Mouse (Mus musculus) heart, postnatal 0 days (tissue): Measurements from ENCODE around the gene Dcdc2c. TPM values are rescaled to one million over a fixed set of nuclear protein-coding genes. Genes with fewer than 3 reads are reported as not detected.

ENCODE experiments used
- ATAC-seq: fragments of 200-750 bp; cut with Nextera tagmentation; 2 replicates; pipeline ENCODE4 v1.8.0; 2017; ENCODE audit warnings: low read depth, moderate number of reproducible peaks, moderate library complexity; ENCODE audit not compliant: insufficient read depth
- DNase-seq: peaks from one replicate; pipeline ENCODE4 v3.0.0-alpha.2; 2016; ENCODE audit warnings: low spot score
- H3K27ac ChIP-seq: fragments of 300-500 bp; sonication (generic); 2 replicates; pipeline ENCODE4 v1.5.1; 2014; ENCODE audit warnings: low read depth, mild to moderate bottlenecking
- H3K27me3 ChIP-seq: fragments of 300-500 bp; sonication (generic); 2 replicates; pipeline ENCODE4 v1.6.1; 2014; ENCODE audit warnings: low read length, mixed read lengths; ENCODE audit not compliant: control insufficient read depth, insufficient read depth
- H3K36me3 ChIP-seq: fragments of 300-500 bp; sonication (generic); replicated peaks from 2 replicates; pipeline ENCODE4 v1.6.1; 2014; ENCODE audit warnings: low read length, mixed read lengths; ENCODE audit not compliant: control insufficient read depth, insufficient read depth
- H3K4me1 ChIP-seq: fragments of 300-500 bp; sonication (generic); 2 replicates; pipeline ENCODE4 v1.6.1; 2014; ENCODE audit warnings: antibody characterized with exemption; ENCODE audit not compliant: control insufficient read depth, insufficient read depth
- H3K4me2 ChIP-seq: fragments of 300-500 bp; sonication (generic); 2 replicates; pipeline ENCODE4 v1.6.1; 2014; ENCODE audit warnings: low read depth, mild to moderate bottlenecking, low read length, moderate library complexity
- H3K4me3 ChIP-seq: fragments of 300-500 bp; sonication (generic); 2 replicates; pipeline ENCODE4 v1.5.1; 2014; ENCODE audit warnings: low read depth, low read length
- H3K9ac ChIP-seq: fragments of 300-500 bp; sonication (generic); replicated peaks from 2 replicates; pipeline ENCODE4 v1.6.1; 2014; ENCODE audit warnings: low read depth, low read length, mixed read lengths
- H3K9me3 ChIP-seq: fragments of 300-500 bp; sonication (generic); replicated peaks from 2 replicates; pipeline ENCODE4 v1.6.1; 2016; ENCODE audit warnings: low read length; ENCODE audit not compliant: control insufficient read depth
- CTCF ChIP-seq: IDR thresholded peaks from 2 replicates; pipeline ENCODE4 v1.5.1; 2016; ENCODE audit warnings: antibody characterized with exemption, control low read depth, low read depth
- EP300 ChIP-seq: IDR thresholded peaks from 2 replicates; pipeline ENCODE4 v1.6.1; 2016; ENCODE audit warnings: antibody characterized with exemption, low read depth
- WGBS: fragments of 180-500 bp; shearing (Covaris S2); extraction: QIAGEN DNeasy Blood & Tissue Kit; methylation state at CpG from one replicate; pipeline ENCODE4 v1.1.7; 2014; 5-methylcytosine and 5-hydroxymethylcytosine counted together
- polyA plus RNA-seq: library from polyadenylated mRNA; unstranded; fragments of >200 nt; fragmentation: Nextera tagmentation; extraction: Ambion mirVana; gene quantifications from 2 replicates; pipeline ENCODE4 v1.2.1, GENCODE M21; 2015
- total RNA-seq: library from RNA; depleted of rRNA; stranded (reverse); fragments of >200 nt; gene quantifications from 2 replicates; pipeline ENCODE4 v1.2.3, GENCODE M21; 2014; ENCODE audit warnings: low replicate concordance; rRNA removed

The Dcdc2c gene
- total and polyA plus RNA-seq, 2 experiments from 2014 or later, result not detected

GRCm38 (mm10) chr12:28407656-28408405 lies 144.4 kb downstream of the Dcdc2c start:
- ATAC-seq (no peak), DNase-seq (no peak)
- WGBS, result 82% methylated on average over 10 of the region's 10 CpGs
- H3K9ac ChIP-seq, result no peak overlapping the region
- no peaks in the 10 kb centered on the region for H3K27me3 ChIP-seq
- H3K9me3 ChIP-seq, result 0 out of 2 replicates have a peak, but pooled peaks cover 2% of the 10 kb centered on the region
- H3K4me3 ChIP-seq, result no peak overlapping the region
- no peak for TF ChIP-seq CTCF
- no peak for TF ChIP-seq EP300
- H3K27ac ChIP-seq, result no peak overlapping the region
- no peaks in the 10 kb centered on the region for H3K36me3 ChIP-seq
- no peak overlapping the region for H3K4me2 ChIP-seq
- H3K4me1 ChIP-seq, result no peaks in the 10 kb centered on the region

- H3K27ac ChIP-seq, result no peak overlapping the region
- 81% methylated on average over 4 of the region's 4 CpGs for WGBS
- TF ChIP-seq CTCF (no peak), EP300 (no peak)
- H3K4me3 ChIP-seq, result no peak overlapping the region
- no peak for DNase-seq
- H3K36me3 ChIP-seq, result no peaks in the 10 kb centered on the region
- no peak for ATAC-seq
- no peak overlapping the region for H3K9ac ChIP-seq
- no peaks in the 10 kb centered on the region for H3K27me3 ChIP-seq
- no peak overlapping the region for H3K4me2 ChIP-seq
- H3K4me1 ChIP-seq, result no peaks in the 10 kb centered on the region
- H3K9me3 ChIP-seq, result no peaks in the 10 kb centered on the region
Observed at GRCm38 (mm10) chr12:28402256-28402655, 149.9 kb downstream of the Dcdc2c start.

DNA sequence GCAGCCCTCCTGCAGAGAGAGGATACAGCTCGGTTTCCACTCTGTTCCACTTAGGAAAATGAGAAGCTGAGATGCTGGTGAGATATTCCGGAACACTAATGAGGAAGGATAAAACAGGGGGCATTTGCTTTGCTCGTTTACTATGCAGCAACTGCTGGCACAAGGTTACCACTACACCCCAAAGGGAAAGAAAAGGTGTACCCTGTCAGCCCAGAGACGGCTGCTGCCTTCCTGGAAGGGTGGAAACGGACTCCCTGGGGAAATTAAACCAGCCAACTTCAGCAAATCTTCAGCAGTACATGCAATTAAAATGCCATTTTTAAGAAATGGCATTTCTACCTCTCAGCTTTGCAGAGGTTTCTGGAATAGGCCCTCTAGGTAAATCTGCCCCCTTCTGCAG lies 150.8 kb downstream of the Dcdc2c start:
- Histone ChIP-seq H3K9me3 (no peaks in the 10 kb centered on the region), H3K4me3 (no peak overlapping the region), H3K36me3 (no peaks in the 10 kb centered on the region), H3K27ac (no peak overlapping the region), H3K4me1 (no peaks in the 10 kb centered on the region), H3K27me3 (no peaks in the 10 kb centered on the region), H3K9ac (no peak overlapping the region), H3K4me2 (no peak overlapping the region)
- WGBS, result 64% methylated on average over 5 of the region's 5 CpGs
- ATAC-seq (no peak), DNase-seq (no peak)
- no peak for TF ChIP-seq CTCF
- no peak for TF ChIP-seq EP300

- no peak overlapping the region for H3K9ac ChIP-seq
- H3K4me2 ChIP-seq, result no peak overlapping the region
- ATAC-seq (no peak), DNase-seq (no peak)
- no peaks in the 10 kb centered on the region for H3K9me3 ChIP-seq
- no peaks in the 10 kb centered on the region for H3K27me3 ChIP-seq
- H3K36me3 ChIP-seq, result no peaks in the 10 kb centered on the region
- TF ChIP-seq EP300, result no peak
- TF ChIP-seq CTCF, result no peak
- no peak overlapping the region for H3K27ac ChIP-seq
- WGBS, result 23% methylated on average over 6 of the region's 6 CpGs
- no peak overlapping the region for H3K4me3 ChIP-seq
- no peaks in the 10 kb centered on the region; the same call in 1 of the 2 replicates for H3K4me1 ChIP-seq
Observed at GRCm38 (mm10) chr12:28392129-28392528, 160.1 kb downstream of the Dcdc2c start.

Other genes with a start within 250 kb of the Dcdc2c start
- gene Allc, start 30.1 kb upstream of the Dcdc2c start, total RNA-seq, result not detected in 2 replicates
- not detected in 2 replicates for gene Allc, start 30.1 kb upstream of the Dcdc2c start, polyA plus RNA-seq
- 11.2 and 18.4 TPM in 2 replicates for gene Colec11, start 71.0 kb upstream of the Dcdc2c start, total RNA-seq
- 28.1 and 29.4 TPM in 2 replicates for gene Colec11, start 71.0 kb upstream of the Dcdc2c start, polyA plus RNA-seq
- 684 and 717 TPM in 2 replicates for gene Rps7, start 83.6 kb upstream of the Dcdc2c start, total RNA-seq
- 419 and 457 TPM in 2 replicates for gene Rps7, start 83.6 kb upstream of the Dcdc2c start, polyA plus RNA-seq
- gene Rnaseh1, start 97.2 kb upstream of the Dcdc2c start, total RNA-seq, result 4.1 and 17.7 TPM in 2 replicates
- gene Rnaseh1, start 97.2 kb upstream of the Dcdc2c start, polyA plus RNA-seq, result 11.6 and 12.6 TPM in 2 replicates
- gene Adi1, start 122.8 kb upstream of the Dcdc2c start, total RNA-seq, result 4.4 and 15.8 TPM in 2 replicates
- 37.0 and 38.4 TPM in 2 replicates for gene Adi1, start 122.8 kb upstream of the Dcdc2c start, polyA plus RNA-seq
- 41.4 and 43.4 TPM in 2 replicates for gene Trappc12, start 198.1 kb upstream of the Dcdc2c start, total RNA-seq
- 21.6 and 21.7 TPM in 2 replicates for gene Trappc12, start 198.1 kb upstream of the Dcdc2c start, polyA plus RNA-seq
- gene Eipr1, start 199.4 kb upstream of the Dcdc2c start, total RNA-seq, result 29.3 and 32.0 TPM in 2 replicates
- gene Eipr1, start 199.4 kb upstream of the Dcdc2c start, polyA plus RNA-seq, result 13.0 and 16.4 TPM in 2 replicates